Mouse (Mus musculus) right cerebral cortex, adult 18-20 months (tissue): Measurements from ENCODE around the gene Enpp7.

ENCODE experiments used
- DNase-seq: peaks from one replicate; pipeline ENCODE4 v3.0.0; 2022; ENCODE audit warnings: mixed read lengths

The Enpp7 gene

DNA sequence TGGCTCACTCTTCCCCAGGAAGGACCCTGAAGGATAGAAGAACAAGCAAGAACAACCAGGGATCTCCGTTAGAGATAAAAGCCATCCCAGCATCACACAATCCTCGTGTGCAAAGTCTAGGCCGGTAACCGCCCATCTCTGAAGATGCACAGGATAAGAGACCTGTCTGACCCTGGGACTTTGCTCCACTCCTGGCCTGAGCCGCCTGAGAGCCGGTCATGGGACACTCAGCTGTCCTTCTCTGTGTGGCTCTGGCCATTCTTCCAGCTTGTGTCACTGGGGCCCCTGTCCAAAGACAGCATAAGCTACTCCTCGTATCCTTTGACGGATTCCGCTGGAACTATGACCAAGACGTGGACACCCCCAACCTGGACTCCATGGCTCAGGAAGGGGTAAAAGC lies at the start of gene Enpp7:
Gene Enpp7, plus strand, starts transcription at position 190 of the 400 bp plus-strand sequence.
- no peak for DNase-seq

DNA sequence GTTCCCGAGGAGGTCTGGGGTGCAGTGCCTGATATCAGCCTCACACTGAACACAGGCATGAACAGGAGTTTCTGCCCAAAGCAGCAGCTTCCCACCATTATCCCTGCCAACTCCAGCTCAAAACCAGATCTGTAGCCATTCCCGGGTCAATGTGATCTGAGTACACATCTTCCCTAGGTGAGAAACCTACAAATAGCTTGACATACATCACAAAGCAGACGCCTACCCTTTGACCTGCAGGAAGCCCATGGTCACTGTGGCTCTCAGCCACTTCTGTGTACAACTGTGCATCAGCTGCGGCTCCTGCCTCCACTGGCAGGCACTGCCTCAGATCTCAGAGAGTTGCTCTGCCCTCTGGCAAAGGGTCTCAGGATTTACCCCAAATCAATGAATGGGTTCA lies 48.3 kb upstream of the Enpp7 start:
- no peak for DNase-seq

DNA sequence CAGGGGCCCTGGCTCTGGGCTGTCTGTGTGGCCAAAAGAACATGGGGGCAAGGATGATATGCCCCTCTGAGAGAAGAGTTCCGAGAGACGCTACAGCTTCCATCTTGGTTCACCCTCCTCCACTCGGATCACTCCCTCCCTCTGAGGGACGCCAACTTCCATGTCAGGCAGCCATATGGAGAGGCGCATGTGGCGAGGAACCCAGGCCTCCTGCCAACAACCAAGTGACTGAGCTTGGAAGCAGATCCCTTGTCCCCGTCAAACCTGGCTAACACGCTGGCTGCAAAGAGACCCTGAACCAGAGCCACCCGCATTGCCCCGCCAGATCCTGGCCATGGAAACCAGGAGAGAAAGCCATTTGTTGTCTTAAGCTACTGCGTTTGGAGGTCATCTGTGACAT lies 47.4 kb upstream of the Enpp7 start:
- DNase-seq, result peak; percentile 81

DNA sequence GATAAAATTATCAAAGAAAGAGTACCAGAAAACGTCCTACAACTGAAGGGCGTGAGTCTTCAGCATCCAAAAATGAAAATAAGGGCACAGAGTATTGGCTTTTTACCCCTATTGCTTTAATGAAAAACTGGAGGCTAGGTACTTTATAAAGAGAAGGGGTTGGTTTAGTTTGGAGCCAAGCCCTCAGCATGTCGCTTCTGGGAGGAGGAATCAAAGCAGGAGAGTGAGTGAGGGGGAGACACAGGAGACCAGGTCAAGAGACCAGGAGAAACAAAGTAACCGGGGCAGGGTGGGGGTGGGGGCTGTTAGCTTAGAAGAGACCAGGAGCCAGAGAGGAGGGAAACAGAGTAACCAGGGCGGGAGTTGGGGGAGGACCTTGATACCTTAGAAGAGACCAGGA lies 46.7 kb upstream of the Enpp7 start:
- no peak for DNase-seq

DNA sequence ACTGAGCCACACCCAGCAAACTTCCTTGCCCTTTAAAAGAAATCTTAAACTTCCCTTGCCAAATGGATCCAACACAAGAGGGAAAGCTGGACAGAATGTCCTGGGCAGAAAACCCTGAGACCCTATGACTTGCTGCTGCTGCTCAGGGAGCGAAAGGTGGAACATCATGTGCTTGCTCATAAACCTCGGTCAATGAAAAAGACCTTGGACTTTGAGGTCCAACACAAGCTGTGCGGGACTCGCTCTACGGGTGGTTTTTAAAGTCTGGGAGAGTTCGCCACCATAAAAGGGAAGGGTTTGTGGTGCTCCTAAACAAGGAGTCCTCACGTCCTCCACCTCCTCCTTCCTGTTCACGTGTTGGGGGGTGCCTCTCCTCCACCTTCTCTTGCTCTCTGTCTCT lies 42.1 kb upstream of the Enpp7 start:
- DNase-seq, result no peak

DNA sequence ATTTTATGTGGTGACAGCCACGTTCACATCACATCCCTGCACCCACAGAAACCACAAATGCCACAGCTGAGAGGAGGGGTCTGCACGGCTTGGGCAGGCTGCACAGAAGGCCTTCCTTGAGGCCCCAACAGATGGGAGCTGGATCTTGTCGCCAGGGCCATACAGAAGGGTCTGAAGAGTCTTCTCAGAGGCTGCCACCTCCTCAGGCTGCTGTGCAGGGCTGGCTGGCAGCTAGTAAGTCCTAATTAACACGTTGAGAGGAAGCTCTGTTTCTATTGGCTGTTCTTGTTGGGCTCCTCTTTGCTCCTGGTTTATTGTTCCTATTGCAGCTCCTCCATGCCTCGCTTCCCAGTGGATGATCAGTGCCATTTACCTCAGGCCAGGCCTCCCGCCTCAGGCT lies 33.0 kb upstream of the Enpp7 start:
- no peak for DNase-seq

DNA sequence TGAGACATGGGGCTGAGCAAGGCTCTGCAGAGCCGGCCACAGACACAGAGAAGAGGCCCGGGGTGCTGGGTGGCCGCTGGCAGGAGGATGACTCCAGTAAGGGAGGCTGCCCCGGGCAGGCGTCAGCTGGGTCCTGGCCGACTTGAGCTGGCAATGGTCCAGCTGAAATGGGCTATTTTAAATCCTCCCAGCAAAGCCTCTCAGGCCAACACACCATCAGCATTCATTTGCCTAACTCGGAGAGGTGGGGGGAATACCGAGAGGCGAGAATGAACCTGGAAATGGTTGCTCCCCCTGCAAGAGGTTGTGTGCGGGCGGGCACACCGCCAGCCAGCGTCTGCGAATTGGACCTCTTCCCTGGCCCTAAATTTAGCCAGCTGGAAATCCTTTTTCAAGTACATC lies 30.9 kb upstream of the Enpp7 start:
- DNase-seq, result peak; percentile 64

DNA sequence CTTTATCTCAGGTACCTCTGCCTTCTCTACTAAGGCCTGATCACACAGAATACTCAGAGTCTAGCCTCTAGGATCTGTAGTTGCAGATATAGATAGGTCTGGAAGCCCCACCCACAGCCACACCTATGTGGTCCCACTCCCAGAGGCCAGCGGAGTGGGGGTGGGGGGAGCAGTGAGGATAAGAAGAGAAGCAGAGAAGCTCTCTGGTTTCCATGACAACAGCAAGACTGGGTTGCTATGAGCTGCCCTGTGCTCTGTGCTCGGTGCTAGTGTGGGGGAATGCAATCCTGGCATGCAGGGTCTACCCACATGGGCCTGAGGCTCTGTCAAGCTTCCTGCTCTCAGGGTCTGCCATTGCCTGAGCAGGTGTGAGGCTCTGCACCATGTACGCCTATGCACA lies 27.3 kb upstream of the Enpp7 start:
- peak; percentile 53 for DNase-seq

DNA sequence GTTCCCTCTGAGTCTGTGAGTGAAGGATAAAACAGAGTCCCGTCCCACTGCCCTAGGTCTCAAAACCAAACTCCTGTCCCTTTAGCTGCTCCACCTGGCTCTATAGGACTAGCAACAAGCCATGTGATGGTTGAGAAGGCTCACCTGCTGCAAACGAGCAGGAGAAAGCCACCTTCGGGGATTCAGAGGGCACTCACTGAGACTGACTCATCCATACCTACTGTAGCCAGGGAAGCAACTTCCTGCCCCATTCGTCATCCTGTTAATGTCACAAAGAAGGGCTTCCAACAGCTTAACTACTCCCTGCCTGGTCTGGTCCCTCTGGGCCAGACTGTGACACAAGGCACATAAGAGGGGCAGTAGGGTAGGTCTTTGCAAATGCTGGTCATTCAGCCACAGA lies 25.5 kb upstream of the Enpp7 start:
- DNase-seq, result no peak

DNA sequence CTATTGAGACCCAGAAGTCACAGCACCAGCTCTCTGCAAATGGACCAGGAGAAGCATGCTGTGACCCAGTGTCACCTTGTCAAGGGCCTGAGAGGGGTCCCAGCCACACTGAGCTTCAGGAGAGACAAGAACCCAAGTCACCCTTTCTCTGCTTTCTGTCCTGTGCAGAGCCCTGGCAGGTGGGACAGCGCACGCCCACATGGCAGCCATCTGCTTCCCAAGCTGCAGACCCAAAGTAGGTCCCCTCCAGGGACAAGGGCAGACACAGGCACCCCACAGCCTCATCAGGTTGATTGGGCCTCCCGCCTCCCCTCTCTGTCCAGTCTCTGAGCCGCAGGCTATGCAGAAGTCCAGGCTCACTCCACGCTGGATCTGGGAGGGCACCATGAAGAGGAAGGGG lies 24.1 kb upstream of the Enpp7 start:
- no peak for DNase-seq

DNA sequence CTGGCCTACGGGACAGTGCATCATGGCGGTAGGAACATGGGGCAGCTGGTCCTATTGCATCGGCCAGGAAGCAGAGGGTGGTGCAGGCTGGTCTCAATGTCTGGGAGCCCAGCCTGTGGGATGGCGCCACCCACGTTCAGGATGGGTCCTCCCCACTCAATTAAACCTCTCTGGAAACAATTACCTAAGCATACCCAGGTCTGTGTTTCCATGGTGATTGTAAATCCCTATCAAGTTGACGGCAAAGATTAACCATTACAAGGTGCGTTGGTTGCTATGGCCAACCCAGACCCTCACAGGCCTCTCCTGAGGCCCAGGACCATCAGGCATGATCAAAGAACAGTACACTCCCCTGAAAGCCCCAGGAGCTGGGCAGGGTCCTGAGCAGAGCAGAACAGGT lies 22.9 kb upstream of the Enpp7 start:
- peak; percentile 20 for DNase-seq

DNA sequence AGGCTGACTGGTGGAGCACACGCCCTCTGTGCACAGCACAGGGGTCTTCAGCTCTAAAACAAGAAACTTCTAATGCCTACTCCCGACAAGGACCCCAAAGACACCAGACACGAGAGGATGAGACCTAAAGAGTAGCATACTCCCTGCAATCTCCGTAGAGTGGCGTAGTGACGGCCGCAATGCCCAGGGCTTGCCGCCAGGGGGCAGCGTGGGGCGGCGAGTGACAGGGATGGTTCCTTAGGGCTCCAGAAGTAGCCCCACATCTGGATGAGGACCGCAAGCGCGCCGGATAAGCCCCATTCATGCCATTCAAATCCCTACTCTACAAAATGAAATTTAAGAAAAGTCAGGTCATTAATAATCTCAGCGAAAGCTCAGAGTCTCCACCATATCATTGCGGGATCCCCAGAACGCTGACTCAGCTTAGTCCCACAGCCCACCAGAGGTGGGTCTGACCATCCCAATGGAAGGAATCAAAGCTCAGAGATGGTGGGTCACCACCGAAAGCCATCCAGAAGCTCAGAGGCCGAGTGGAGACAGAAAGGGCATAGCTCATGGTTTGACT lies 16.4 kb upstream of the Enpp7 start:
- peak; percentile 21 for DNase-seq

DNA sequence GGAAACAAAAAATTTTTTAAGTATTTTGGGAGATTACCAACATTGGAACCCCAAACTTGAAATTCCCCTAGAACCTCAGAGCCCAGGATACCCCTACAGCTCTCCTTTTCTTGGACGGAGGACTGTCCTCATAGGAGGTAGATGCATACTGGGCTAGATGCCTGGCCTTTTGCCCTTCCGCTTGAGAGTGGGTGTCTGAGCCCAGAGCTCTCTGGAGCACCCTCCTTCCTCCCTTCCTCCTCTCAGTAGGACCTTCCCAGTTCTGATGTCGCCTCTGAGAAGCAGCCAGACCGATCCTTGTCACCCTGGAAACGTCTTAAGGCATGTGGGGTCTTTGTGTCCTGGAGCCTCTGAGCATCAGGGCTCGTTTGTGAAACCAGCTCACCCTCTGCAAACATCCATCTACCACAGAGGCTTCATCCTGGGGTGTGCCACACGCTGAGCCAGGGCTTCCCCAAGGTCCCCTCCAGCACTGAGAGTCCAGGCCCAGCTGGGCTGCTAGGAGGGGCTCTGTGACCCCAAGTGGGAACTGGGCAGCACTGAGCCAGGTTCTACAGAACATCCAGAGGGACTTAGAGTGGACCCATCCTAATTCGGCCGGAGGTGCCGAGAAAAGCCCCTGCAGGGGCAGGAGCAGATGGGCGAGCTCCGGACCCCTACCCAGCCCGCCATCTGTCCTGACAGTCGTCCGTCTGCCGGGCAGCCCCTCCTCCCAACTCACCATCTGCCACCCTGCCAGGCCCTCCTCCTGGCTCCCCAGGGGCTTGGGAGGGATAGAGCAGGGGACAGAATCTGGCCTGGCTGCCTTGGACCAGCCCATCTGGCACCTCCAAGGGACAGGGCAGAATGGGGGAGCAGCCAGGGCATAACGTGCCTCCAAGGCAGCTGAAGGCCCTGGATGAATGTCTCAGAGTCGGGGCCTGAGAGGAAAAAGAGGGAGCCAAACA lies 15.3 kb upstream of the Enpp7 start:
- DNase-seq, result no peak

DNA sequence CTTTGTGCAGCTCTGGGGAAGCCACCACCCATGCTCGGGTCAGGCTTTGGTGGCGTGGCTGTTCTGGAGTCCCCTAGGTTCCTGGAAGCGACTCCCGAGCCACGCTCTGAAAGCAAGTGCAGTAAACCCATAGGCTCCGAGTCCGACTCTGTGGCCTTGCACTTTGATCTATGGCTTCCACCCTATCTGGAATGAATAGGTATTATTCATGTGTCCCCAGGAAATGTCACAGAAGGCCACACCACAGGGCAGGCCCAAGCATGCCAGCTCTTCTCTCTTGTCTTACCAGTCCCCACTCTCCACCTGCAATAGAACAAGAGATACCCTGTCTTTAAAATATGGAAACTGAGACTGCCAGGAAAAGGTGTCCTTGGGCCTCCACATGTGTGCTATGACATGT lies 13.6 kb upstream of the Enpp7 start:
- DNase-seq, result no peak

DNA sequence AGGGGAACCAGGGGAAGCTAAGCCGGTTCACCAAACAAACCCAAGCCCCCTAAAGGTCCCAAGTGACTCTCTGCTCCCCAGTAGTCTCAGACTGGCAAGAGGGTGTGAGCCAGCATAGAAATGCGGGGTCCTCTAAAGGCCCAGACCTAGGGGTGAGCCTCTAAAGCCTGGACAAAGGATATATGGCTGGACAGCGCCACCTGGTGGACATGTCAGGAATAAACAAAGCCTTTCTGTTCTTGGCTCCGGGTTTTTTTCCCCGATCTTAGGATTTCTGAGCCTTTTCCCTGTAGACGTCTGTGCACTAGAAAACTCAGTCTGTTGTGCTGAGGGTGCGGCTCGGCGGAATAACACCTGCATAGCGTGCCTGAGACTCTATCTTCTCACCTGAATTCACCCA lies 12.6 kb upstream of the Enpp7 start:
- DNase-seq, result peak; percentile 69

DNA sequence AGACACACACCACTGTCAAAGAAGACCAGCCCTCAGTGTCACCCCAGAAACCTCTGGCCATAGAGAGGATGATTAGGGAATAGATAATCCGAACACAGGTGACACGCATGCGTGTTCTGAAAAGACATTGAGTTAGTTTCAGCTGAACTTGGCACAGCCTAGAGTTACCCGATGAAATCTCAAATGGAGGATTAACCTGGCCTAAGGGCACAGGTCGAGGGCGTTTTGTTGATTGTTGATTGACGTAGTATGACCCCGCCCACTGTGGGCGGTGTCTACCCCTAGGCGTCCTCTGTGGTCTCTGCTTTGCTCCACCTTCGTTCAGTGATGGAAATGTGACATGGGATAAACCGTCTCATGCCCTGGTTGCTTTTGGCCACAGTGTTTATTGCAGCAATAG lies 12.1 kb upstream of the Enpp7 start:
- no peak for DNase-seq

DNA sequence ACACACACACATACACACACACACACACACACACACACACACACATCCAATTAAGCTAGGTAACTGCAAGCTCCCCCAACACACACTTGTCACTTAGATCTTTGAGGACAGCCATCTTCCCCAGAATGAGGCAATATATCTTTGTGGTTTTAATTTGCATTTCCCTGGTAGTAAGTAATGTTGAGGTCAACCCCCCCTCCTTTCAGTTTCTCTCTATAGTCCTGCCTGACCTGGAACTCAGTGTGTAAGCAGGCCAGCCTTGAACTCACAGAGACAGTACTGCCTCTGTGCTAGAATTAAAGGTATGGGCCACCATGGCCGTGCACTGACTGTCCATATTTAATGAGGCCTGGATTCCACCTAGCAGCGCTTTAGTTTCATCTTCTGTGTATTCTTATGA lies 7.6 kb upstream of the Enpp7 start:
- no peak for DNase-seq

DNA sequence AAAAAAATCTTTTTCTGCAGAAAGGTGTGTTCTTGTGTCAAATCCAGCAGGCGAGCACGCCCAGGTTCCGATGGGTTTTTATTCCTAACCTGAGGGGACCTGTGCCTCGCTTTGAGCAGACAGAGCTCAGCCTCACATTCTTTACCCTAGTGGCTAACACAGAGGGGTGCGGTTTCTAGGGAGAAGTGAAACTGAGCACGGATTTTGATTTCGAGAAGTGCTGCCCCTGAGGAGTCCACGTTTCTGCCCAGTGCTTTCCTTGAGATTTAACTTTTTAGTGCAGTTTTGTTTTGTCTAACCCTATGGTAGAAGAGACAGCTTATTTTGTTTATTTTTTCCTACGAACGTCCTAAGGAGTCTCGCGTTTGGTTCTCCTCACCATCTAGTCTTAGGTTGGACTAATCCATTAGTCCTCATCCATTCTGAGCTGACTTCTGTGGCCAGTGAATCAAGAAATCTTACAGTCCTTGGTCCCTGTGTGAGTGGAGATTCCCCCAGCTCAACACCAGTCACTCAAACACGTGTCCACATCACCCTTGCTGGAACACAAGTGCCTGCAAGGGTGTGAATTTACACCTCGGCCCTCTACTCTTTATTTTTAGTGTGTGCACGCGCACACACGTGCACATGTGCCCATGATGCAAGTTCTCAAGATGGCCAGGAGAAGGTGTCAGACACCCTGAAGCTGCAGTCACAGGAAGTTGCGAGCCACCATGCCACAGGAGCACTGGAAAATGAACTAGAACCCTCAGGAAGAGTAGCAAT lies 6.8 kb upstream of the Enpp7 start:
- no peak for DNase-seq

DNA sequence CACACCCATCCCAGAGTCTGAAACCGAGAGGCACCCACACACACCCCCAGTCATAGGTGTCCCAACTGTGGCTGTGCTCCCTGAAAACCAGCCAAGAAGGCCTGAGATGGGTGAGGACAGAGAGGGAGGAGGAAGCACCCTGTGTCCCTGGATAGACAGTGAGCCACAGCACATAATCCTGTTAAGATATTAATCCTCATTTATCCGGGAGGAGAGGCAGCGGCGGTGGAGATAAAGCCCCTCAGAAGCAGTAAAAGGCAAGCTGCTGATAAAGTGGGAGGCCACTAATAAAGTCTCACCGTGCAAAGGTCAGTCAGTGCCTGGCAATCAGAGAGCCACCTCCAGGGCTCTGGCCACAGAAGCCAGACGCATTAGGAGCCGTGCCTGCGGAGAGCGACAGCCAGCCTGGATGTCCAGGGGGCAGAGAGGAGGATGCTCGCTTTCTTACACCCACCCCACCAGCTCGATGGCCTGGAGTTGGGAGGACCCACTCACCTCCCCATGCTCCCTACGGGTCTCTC lies 5.3 kb upstream of the Enpp7 start:
- no peak for DNase-seq

DNA sequence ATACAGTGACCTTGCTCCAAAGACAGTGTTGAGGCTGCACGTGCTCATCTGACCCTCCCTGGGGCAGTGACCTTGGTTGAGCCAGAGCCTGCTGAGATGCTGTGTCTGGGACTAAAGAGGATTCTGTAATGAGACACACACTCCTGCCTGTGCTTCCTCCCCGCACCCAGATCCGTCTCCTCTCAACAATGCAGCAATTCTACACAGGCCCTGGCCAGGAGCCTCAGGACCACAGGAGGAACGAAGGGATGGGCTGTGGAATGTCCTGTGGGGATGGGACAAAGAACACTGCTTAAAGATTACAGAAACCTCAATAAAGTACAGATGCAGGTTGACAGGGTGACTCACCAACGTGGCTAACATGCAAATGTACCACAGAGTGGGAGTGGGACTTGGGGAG lies 2.4 kb upstream of the Enpp7 start:
- DNase-seq, result no peak

DNA sequence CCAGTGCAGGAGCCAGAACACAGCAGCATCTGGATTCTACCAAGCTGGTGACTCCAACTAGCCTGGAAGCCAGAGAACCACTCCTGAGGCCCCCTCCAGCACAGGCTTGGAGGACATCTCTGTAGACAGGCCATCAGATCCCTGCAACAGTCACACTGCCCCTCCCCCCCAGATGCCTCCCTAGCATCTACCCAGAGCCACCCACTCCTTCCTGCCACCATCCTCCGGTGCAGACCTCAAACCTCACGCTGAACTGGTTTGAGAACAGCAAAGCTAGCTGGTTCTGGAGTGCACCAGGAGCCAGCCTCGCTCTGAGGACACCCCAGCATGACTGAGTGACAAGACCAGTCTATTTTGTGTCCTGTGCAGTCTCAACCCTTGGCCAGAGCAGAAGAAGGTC lies 4.8 kb downstream of the Enpp7 start:
- peak; percentile 31 for DNase-seq

DNA sequence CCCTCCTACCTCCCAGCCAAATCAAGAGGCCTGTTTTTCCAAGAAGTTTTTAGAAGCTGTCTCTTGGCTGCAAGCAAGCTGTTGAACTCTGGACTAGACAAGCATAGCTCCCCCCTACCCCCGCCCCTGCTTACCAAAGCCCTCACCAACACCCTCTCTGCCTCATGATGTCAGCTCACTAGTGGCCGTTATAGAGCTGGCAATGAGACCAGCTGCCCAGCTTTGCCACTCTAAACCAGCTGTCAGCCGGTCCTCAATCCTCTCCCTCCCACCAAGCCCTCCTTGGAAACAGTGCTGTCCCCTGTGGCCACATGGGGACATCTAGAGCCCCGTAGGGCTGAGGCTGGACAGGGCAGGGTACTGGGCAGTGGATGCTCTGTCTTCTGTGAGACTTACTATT lies 7.5 kb downstream of the Enpp7 start:
- DNase-seq, result no peak

DNA sequence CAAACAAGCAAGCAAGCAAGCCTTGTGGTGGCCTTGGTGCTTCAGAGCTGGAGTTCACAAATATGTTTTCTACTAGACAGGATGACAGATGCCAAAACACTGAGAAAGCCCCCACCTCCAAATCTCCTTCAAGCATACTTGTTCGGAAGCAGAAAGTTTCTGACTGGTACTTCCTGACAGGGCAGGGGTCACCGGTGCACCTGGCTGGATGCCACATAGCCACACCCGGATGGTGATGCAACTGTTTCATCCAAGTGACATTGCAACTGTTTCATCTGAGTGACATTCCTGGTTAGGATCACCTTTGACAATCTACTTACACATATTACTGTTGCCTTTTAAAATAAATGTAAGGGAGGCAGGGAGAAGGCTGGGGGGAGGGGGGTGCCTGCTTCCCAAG lies 9.2 kb downstream of the Enpp7 start:
- DNase-seq, result no peak
